Mouse (Mus musculus) intestine, embryonic 16.5 days (tissue): ENCODE results near the gene Shank2. TPM values are rescaled to one million over a fixed set of nuclear protein-coding genes. Genes with fewer than 3 reads are reported as not detected.

Experiments
- ATAC-seq: fragments of 200-750 bp; cut with Nextera tagmentation; 2 replicates; pipeline ENCODE4 v1.8.0; 2017; ENCODE audit warnings: moderate TSS enrichment, moderate library complexity
- H3K27ac ChIP-seq: fragments of 300-500 bp; sonication (generic); 2 replicates; pipeline ENCODE4 v1.5.1; 2014; ENCODE audit warnings: mild to moderate bottlenecking, low read length
- H3K27me3 ChIP-seq: fragments of 300-500 bp; sonication (generic); replicated peaks from 2 replicates; pipeline ENCODE4 v1.6.1; 2014; ENCODE audit warnings: low read length, control low read depth, mixed read lengths; ENCODE audit not compliant: control insufficient read depth, insufficient read depth
- H3K36me3 ChIP-seq: fragments of 300-500 bp; sonication (generic); 2 replicates; pipeline ENCODE4 v1.6.1; 2014; ENCODE audit warnings: low read length, control low read depth; ENCODE audit not compliant: control insufficient read depth, insufficient read depth
- H3K4me1 ChIP-seq: fragments of 300-500 bp; sonication (generic); 2 replicates; pipeline ENCODE4 v1.6.1; 2014; ENCODE audit warnings: low read length, control low read depth, mixed read lengths; ENCODE audit not compliant: control insufficient read depth, insufficient read depth
- H3K4me2 ChIP-seq: fragments of 300-500 bp; sonication (generic); 2 replicates; pipeline ENCODE4 v1.6.1; 2014; ENCODE audit warnings: low read depth, low read length, control low read depth
- H3K4me3 ChIP-seq: fragments of 300-500 bp; sonication (generic); 2 replicates; pipeline ENCODE4 v1.5.1; 2014; ENCODE audit warnings: mild to moderate bottlenecking, low read length
- H3K9ac ChIP-seq: fragments of 300-500 bp; sonication (generic); 2 replicates; pipeline ENCODE4 v1.6.1; 2014; ENCODE audit warnings: low read depth, low read length
- H3K9me3 ChIP-seq: fragments of 300-500 bp; sonication (generic); 2 replicates; pipeline ENCODE4 v1.6.1; 2016; ENCODE audit warnings: low read length, control low read depth; ENCODE audit not compliant: control insufficient read depth
- WGBS: fragments of 180-500 bp; shearing (Covaris S2); extraction: QIAGEN DNeasy Blood & Tissue Kit; methylation state at CpG from one replicate; pipeline ENCODE4 v1.1.7; 2014; 5-methylcytosine and 5-hydroxymethylcytosine counted together
- polyA plus RNA-seq: library from polyadenylated mRNA; unstranded; fragments of >200 nt; fragmentation: Nextera tagmentation; extraction: Ambion mirVana; gene quantifications from 2 replicates; pipeline ENCODE4 v1.2.1, GENCODE M21; 2015

Shank2 gene
- polyA plus RNA-seq, 1 experiment from 2014 or later, result 1.0 TPM

DNA sequence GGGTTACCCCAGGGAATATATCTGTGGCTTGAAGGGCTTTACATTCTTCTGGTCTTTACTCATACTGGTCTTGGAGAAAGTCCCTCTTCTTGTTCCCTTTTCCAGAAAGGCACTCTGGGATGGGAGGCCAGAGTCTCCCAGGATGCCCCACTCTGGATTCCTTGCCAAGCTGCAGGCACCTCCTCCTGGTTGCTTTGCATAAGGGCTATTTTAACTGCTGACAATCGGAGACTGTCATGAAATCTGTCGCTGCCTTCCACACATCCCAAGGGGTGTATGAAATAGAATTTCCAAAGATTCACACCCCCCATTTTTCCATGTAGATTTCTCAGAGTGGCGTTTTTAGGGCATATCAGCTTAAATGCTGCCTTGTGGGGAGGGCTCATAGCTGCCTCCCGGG lies 249.1 kb downstream of the Shank2 start:
- Histone ChIP-seq H3K4me2 (no peak overlapping the region), H3K9ac (no peak overlapping the region), H3K9me3 (no peaks in the 10 kb centered on the region), H3K27me3 (no peaks in the 10 kb centered on the region), H3K27ac (no peak overlapping the region), H3K4me1 (no peaks in the 10 kb centered on the region), H3K36me3 (no peaks in the 10 kb centered on the region), H3K4me3 (no peak overlapping the region)
- ATAC-seq, result no peak
- 65% methylated on average over 4 of the region's 4 CpGs for WGBS

DNA sequence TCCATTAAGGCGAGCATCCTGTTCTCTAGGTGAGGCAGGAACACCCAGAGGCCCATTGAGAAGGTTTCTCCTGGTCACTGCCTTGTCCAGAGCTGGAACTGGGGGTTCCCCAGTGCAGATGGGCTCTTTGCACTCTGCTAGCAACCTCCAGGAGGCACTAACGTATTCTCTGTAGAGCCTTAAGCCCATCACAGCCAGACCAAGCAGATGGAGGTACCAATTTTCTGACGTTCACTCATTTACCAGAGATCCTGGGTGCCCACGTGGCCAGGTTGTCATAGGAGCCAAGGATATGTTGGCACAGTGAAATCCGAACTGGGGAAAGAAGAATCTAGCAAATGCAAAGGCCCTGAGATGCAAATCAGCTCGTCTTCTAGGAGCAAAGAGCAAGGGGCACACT lies 249.5 kb downstream of the Shank2 start:
- 57% methylated on average over 6 of the region's 6 CpGs for WGBS
- ATAC-seq, result no peak

DNA sequence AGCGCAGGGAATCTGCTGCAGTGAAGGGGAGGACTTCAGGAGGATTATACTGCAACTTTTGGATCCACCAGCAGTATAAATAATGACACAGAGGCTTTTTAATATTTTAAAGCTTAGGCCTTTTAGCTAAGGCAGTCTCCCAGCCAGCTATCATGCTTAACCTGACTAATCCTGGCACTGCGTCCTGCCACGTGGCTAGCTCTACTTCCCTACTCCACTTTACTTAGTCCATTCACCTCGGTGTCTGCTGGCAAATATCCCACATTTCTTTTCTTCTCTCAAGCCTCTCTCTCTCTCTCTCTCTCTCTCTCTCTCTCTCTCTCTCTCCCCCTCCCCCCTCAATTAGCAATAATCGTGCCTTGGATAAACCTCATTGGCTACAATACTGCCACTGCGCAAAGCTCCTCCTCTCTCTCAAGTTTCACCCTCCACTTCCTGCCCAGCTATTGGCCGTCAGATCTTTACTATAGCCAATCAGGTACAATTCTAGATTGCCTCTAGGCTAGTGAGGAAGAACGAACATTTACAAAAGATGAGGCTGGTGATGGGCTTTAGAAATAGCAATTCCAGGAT lies 253.0 kb downstream of the Shank2 start:
- H3K27ac ChIP-seq, result no peak overlapping the region
- no peaks in the 10 kb centered on the region for H3K4me1 ChIP-seq
- no peaks in the 10 kb centered on the region for H3K9me3 ChIP-seq
- H3K27me3 ChIP-seq, result no peaks in the 10 kb centered on the region
- WGBS, result 35% methylated on average over 8 of the region's 8 CpGs
- no peaks in the 10 kb centered on the region for H3K36me3 ChIP-seq
- no peak for ATAC-seq
- no peak overlapping the region for H3K4me2 ChIP-seq
- no peak overlapping the region for H3K4me3 ChIP-seq
- H3K9ac ChIP-seq, result no peak overlapping the region

More for the DNA sequence above, 249.5 kb downstream of the Shank2 start:
- Histone ChIP-seq H3K9me3 (no peaks in the 10 kb centered on the region), H3K4me1 (no peaks in the 10 kb centered on the region), H3K27me3 (no peaks in the 10 kb centered on the region), H3K4me3 (no peak overlapping the region), H3K27ac (no peak overlapping the region), H3K4me2 (no peak overlapping the region), H3K9ac (no peak overlapping the region), H3K36me3 (no peaks in the 10 kb centered on the region)

DNA sequence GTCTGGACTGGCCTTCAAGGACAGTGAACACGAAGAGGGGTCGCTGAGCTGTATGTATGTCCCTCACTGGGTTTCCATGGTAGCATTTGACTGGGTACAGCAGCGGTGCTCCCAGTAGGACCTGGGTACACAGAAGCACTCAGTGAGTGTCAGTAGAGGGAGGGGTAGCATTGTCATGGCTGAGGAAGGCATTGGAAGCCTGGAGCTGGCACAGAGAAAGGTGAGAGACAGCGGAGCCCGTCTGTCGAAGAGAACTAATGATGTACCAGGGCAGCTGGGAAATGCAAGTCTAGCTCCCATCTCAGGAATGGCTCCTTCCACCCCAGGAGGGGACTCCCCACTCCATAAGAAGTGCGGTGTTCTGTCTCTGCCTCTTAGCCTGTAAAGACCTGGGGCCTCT lies 256.1 kb downstream of the Shank2 start:
- Histone ChIP-seq H3K4me3 (no peak overlapping the region), H3K36me3 (no peaks in the 10 kb centered on the region), H3K9me3 (no peaks in the 10 kb centered on the region), H3K4me2 (no peak overlapping the region), H3K27ac (no peak overlapping the region), H3K4me1 (no peaks in the 10 kb centered on the region), H3K9ac (no peak overlapping the region), H3K27me3 (no peaks in the 10 kb centered on the region)
- WGBS, result 61% methylated on average over 7 of the region's 7 CpGs
- ATAC-seq, result no peak

DNA sequence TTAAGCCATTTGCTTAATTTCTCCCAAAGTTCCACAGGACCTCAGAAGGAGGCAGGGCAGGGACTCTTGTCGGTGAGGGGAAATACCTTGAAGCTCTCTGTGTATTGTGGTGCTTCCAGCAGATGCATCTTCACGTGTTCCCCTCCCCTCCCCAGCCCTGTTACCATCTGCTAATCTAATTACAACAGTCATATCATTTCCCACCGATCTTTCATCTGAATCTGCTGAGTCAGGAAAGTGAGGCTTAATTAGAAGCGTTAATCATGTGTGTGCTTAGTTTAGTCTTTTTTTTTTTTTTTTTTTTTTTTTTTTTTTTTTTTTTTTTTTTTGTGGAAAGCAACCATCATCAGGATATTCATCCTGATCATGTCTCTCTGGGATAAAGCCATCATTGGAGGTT lies 256.6 kb downstream of the Shank2 start:
- H3K9me3 ChIP-seq, result no peaks in the 10 kb centered on the region
- H3K36me3 ChIP-seq, result no peaks in the 10 kb centered on the region
- no peaks in the 10 kb centered on the region for H3K27me3 ChIP-seq
- 52% methylated on average over 4 of the region's 4 CpGs for WGBS
- no peak overlapping the region for H3K4me2 ChIP-seq
- H3K4me1 ChIP-seq, result no peaks in the 10 kb centered on the region
- no peak overlapping the region for H3K9ac ChIP-seq
- ATAC-seq, result no peak
- H3K4me3 ChIP-seq, result no peak overlapping the region
- no peak overlapping the region for H3K27ac ChIP-seq

DNA sequence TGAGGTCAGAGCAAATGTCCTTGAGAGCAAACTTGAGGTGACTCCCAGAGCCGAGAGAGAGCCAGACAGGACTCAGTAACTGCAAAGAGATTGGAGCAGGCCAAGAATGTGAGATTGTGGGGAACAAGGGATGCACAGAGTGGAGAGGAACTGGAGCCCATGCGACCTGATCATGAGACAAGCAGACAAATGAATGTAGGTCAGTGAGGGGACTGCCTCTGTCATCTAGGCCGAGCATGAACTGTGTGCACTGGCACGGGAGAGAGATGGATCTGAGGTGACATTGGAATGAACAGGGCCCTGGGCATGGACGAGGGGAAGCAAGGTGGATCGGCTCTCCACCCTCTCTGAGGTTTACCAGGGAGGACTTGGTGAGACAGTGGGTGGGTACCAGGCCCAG lies 260.9 kb downstream of the Shank2 start:
- WGBS, result 75% methylated on average over 6 of the region's 6 CpGs

DNA sequence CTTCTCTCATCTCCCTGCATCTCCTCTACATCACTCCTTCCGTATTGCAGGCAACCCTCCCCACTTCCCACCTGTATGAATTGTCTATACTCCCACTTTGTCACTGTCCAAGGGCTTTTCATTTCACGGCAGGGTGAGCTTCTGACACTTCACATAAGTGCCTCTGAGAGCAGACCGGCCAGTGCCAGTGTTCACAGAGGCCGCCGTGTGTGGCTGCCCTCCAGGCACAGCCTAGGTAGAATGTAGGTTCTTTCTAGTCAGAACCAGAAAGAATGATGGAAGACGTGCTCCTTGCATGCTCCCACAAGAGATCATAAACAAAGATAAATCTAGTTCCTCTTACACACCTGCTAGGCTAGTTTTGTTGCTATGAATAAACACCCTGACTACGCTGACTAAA lies 265.0 kb downstream of the Shank2 start:
- H3K36me3 ChIP-seq, result no peaks in the 10 kb centered on the region
- 57% methylated on average over 7 of the region's 7 CpGs for WGBS
- no peaks in the 10 kb centered on the region for H3K27me3 ChIP-seq
- H3K9ac ChIP-seq, result no peak overlapping the region
- H3K4me2 ChIP-seq, result no peak overlapping the region
- no peak for ATAC-seq
- no peak overlapping the region for H3K4me3 ChIP-seq
- no peaks in the 10 kb centered on the region for H3K4me1 ChIP-seq
- H3K27ac ChIP-seq, result no peak overlapping the region
- no peaks in the 10 kb centered on the region for H3K9me3 ChIP-seq

More for the DNA sequence above, 260.9 kb downstream of the Shank2 start:
- H3K9ac ChIP-seq, result no peak overlapping the region
- no peaks in the 10 kb centered on the region for H3K36me3 ChIP-seq
- no peak overlapping the region for H3K27ac ChIP-seq
- ATAC-seq, result no peak
- no peak overlapping the region for H3K4me2 ChIP-seq
- H3K27me3 ChIP-seq, result no peaks in the 10 kb centered on the region
- no peak overlapping the region for H3K4me3 ChIP-seq
- no peaks in the 10 kb centered on the region for H3K4me1 ChIP-seq
- no peaks in the 10 kb centered on the region for H3K9me3 ChIP-seq

DNA sequence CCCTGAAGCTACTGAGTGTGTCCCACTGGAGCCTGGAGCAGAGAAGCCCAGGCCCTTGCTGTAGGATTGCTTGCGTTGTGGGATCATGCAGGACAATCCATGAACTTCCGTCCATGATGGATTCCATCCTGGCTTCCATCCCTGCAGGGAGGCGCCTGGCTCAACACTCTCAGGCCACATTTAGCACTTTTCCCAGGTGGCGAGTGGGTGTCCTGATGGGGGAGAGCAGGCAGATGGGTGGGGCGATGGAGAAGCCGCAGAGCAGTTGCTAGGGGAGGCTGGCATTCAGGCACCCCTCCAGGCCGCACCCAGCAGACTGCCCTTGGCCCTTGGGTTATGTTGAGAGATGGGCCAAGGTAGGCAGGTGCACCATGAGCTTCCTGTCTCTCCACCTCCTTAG lies 266.6 kb downstream of the Shank2 start:
- H3K9me3 ChIP-seq, result no peaks in the 10 kb centered on the region
- no peak overlapping the region for H3K27ac ChIP-seq
- no peaks in the 10 kb centered on the region for H3K4me1 ChIP-seq
- no peak for ATAC-seq
- H3K4me2 ChIP-seq, result no peak overlapping the region
- H3K27me3 ChIP-seq, result no peaks in the 10 kb centered on the region
- no peaks in the 10 kb centered on the region for H3K36me3 ChIP-seq
- 77% methylated on average over 7 of the region's 7 CpGs for WGBS
- no peak overlapping the region for H3K4me3 ChIP-seq
- H3K9ac ChIP-seq, result no peak overlapping the region

DNA sequence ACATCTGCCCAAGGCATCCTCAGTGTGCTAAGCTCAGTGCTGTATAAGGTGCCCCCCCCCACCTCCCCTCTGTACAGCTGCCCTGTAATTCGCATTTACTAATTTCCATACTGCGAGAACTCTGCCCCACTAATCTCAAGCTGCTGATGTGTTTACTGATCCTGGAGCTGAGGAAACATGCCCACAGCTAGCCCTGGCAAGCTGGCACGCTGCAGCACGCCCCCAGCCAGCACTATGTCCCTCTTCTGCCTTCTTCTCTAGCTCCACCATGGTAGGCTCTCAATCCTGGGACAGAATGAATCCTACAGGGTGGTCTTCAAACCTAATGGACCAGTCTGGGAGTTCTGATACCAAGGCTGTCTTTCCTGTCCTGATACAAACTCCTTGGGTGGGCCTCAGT lies 267.1 kb downstream of the Shank2 start:
- Histone ChIP-seq H3K9me3 (no peaks in the 10 kb centered on the region), H3K9ac (no peak overlapping the region), H3K4me3 (no peak overlapping the region), H3K27me3 (no peaks in the 10 kb centered on the region), H3K27ac (no peak overlapping the region), H3K4me1 (no peaks in the 10 kb centered on the region), H3K4me2 (no peak overlapping the region), H3K36me3 (no peaks in the 10 kb centered on the region)
- whole genome bisulfite sequencing, result 77% methylated on average over 4 of the region's 4 CpGs
- no peak for ATAC-seq

DNA sequence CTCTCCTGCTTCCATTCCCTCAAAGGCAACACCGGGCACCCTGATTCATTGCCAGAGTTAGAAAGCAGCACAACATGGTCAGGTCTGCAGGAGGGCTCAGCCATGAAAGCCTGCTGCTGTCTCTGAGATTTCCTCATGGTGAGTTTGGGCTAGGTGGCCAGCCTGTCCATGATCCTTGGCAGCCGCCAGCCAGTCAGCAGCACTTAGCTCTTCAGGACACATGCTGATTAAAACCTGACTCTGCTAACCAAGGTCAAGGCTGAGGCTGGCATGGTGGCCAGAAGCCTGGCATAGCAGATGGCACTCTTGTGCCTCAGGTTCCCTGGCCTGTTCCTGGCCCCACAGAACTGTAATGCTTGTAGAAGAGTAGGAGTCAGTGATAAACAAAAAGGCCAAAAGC lies 269.3 kb downstream of the Shank2 start:
- no peaks in the 10 kb centered on the region for H3K36me3 ChIP-seq
- no peaks in the 10 kb centered on the region for H3K9me3 ChIP-seq
- H3K27ac ChIP-seq, result no peak overlapping the region
- WGBS, result 88% methylated on average over 2 of the region's 2 CpGs
- no peak for ATAC-seq
- no peak overlapping the region for H3K9ac ChIP-seq
- H3K27me3 ChIP-seq, result no peaks in the 10 kb centered on the region
- no peak overlapping the region for H3K4me2 ChIP-seq
- H3K4me1 ChIP-seq, result no peaks in the 10 kb centered on the region
- H3K4me3 ChIP-seq, result no peak overlapping the region
